Mouse (Mus musculus): Measurements from ENCODE around the gene Dpysl5. TPM values are rescaled to one million over a fixed set of nuclear protein-coding genes. Genes with fewer than 3 reads are reported as not detected.
"Not testable (repeated sequence)": the region's sequence is repeated elsewhere in the genome, so short reads cannot be mapped to it uniquely, and the experiment has no call there.

Gene Dpysl5
- total RNA-seq (2021): under 1 TPM; 0.69 to 0.79 TPM

DNA sequence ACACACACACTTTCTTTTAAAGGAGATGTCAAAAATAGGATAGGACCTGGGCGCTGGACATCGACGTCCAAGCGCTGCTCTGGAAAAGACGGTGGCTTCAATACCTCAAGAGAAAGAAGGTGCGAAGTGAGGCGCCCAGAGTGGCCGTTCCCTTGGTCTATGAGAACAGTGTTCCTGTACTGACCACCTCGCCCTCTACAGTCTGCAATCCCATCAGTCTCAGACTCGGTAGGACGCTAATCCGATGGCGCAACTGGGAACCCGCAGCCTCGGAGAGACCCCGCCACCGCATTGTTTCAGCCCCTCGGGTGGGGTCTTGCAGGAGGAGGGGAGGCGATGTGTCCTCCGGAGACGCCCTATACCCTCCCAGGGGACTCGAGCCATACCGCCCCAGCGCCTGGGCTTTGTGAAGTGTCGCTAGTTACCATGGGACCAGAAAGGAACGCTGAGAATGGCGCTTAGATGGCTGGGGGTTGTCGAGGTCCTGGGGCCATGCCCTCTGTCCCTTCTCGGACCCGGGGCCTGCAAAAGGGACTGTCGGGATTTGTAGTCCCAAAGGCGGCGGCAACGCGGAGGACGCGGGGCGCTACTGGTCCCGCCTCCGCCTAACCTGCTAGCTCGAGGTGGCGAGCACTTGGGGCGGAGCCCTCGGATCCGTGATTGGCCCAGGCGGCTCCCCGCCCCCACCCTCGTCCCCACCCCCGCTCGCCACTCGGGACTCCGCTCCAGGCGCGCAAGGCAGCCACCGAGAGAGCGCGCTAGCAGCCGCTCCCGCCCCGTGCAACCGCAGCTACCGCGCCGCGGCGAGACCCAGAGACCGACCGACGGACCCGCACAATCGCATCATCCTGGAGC is at the start of gene Dpysl5:
Dpysl5 (plus strand) TSS at position 418 of the 855 bp plus-strand sequence.
- peak; percentile 63 to 70 for DNase-seq
- intact Hi-C loops (cut with DNase I): no loop called here

DNA sequence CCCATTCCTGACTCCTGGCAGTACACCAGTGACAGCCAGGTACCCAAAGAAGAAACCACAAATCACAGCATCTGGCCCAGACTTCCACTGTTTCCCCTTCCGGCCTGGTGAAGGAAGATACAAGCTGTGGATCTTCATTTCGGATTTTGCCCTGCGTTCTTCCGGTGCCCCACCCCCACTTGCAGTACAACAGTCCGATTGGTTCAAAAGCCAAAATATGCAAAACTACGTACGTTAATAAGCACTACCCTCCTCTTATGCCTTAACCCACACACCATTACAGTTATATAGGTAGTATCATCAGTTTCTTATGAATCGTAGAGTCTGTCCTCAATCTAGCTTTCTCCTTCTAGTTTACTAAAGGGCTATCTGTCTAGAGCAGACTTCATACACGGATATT is 46.0 kb upstream of the Dpysl5 start:
- intact Hi-C loops (cut with DNase I): loop anchor here (2.0 kb wide), 1 partner anchor 15 kb away; no protein-coding TSS in a partner anchor
- DNase-seq: no peak

DNA sequence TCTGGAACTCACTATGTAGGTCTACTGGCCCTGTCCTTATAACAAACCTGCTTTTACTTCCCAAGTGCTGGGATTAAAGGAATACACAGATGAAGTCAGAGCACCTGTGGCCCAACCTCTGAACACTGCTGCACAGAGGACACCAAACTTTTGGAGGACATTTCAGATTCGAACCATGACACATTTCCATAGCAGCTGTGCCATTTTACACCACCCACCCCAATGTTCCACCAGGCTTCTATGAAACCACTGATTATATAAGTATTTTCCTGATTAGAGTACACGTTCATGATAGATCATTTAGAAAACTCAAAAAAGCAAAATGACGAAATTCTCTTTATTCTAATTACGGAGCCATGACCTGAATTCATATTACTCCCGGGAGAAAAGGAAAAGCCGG is 45.4 kb upstream of the Dpysl5 start:
- intact Hi-C loops (cut with DNase I): loop anchor here (2.0 kb wide), 1 partner anchor 15 kb away; no protein-coding TSS in a partner anchor
- DNase-seq: no peak

DNA sequence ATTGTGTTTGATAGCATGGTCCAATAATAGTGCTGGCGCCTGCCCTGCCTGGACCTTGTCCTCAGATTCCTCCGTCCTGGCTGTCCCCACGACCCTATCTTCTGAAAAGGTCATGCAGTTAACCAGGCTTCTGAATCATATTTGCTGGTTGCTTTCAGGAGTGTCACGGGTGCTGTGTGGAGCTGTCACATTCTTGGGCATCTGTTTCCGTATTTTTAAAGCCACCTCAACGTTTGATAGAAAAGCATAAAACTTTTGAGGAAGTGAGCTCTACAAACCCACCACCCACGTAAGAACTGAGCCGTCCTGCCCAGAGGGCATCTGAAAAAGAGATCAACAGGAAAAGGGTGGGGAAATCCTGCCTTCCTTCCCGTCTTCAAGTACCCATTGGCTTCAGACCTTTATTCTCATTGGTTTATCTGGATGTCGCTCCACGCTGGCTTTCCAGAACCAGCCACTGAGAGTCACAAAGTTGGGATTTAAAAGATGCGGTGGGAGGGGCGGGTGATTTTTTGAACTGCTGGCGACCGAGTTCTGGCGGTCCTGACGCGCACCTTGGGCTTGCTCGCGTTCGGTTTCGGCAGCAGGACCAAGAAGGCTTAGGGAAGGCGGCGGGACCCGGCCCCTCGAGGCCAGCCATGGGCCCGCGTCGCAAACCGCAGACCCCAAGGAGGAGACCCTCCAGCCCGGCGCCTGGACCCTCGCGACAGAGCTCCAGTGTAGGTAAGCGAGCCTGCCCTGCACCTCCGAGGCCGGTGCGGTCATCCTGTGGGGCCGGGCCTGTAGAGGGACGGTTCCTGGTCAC is 44.8 kb upstream of the Dpysl5 start, which contains the start of gene Cenpa:
Cenpa (plus strand) TSS at position 387 of the 805 bp plus-strand sequence.
- peak; percentile 84 to 85 for DNase-seq
- intact Hi-C loops (cut with DNase I): no loop called here

DNA sequence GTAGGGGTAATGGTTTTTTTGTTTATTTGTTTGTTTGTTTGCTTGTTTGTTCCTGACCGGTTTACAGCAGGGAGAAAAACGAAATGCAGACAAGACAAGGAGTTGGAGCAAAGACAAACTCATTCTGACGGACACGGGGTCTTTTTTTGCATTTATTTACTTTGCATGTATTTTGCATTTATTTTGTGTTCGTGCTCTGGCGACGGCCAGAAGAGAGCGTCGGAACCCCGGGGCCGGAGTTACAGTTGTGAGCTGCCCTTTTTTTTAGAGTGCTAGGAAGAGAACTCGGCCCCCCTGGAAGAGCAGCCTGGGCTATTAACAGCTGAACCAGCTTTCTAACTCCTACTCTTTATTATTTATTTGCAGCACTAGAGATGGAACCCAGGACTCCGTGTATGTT is 44.1 kb upstream of the Dpysl5 start:
- DNase-seq: no peak
- intact Hi-C loops (cut with DNase I): no loop called here

DNA sequence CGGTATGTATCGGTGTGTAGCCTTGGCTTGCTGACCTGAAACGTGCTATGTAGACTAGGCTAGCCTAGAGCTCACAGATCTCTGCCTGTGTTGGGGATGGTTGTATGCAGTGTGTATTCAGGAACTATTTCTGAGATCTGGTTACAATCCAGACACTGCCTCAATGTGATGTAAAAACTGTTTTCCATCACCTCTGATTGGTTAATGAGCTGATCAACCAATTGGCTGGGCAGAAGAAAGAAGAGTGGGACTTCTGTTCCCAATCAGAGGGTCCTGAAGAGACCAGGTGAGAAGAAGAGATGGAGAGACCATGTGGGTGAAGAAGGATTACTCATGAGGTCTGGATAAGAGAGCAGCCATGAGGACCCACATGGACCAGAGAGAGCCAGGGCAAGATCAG is 43.7 kb upstream of the Dpysl5 start:
- DNase-seq: no peak
- intact Hi-C loops (cut with DNase I): no loop called here

DNA sequence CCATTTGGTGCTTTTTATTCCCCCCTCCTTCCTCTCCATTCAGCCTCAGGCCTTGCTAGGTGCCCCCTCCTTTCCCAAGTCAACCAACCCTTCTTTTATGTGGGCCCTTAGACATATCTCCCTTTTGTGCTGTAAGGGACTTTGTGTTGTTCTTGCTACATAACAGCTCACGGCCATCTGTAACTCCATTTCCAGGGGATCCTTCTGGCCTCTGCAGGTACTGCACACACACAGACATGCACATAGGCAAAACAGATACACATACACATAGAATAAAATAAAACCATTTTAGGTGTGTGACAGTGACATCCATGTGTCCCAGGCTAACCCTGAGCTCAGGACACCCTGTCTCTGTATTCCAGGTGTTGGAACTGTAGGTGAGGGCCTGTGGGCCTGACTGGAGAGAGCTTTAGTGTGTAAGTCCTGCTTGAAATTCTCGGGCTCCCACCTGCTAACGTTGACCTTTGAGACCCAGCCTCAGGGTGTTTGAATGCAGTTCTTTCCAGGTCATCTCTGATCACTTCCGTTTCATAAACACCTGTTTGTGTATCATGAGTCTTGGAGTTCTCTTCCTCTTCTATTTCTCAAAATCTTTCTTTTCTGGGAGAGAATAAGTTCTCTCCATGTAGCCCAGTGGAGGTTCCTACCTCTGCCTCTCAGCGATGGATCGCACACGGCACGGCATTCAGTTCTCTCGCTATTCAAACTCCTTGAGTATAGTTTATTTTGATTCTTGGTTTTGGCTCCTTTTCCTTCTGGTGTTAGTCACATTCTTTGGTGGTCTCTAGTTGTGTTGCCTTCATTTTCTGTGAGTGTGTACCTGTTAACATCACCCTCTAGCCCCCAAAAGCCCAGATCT is 42.5 kb upstream of the Dpysl5 start:
- intact Hi-C loops (cut with DNase I): no loop called here
- DNase-seq: no peak

DNA sequence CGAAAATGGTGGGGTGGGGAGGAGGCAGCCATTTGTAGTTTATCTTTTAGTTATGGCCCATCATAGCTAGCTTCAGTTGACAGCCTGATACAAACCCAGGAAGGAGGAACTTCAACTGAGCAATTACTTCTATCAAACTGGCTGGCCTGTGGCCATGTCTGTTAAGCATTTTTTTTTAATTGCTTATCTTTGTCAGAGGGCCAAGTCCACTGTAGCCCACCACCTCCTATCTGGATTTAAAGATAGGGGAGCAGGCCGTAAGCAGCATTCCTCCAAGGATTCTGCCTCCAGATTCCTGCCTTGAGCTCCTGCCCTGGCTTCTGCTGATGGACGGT is 41.9 kb upstream of the Dpysl5 start:
- intact Hi-C loops (cut with DNase I): no loop called here
- no peak for DNase-seq

DNA sequence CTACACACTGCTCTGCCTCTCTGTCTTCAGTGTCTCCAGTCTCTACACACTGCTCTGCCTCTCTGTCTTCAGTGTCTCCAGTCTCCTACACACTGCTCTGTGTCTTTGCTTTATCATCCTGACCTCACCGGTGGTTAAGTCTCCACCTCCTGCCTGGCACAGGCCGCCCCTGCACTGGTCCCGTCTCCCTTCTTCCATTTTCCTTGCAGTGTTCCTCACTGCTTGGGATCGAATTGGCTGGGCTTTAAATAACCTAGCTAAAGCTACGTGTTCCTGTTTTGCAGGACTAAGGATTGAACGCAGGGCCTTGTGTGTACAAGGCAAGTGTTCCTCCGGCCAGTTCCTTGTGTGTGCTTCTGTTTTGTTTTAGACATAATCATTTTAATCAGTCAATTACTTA is 41.3 kb upstream of the Dpysl5 start:
- intact Hi-C loops (cut with DNase I): no loop called here
- no peak for DNase-seq

DNA sequence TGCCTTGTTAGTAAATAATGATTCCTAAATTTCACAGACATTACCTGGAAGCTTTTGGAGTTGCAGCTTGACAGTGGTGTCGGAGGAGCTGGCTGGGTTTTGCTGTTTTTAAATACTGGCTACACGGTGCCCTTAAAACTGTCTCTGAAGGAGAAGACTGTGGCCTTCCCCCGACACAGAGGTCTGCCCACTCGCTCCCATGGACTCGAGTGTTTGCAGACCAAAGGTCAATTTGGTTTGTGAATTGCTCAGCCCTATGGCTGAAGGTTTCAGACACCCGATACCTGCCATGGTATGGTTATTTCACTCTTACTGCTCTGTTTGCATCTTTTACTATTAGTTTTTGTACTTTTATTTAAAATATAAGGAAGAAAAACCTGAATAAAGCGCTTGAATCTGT is 37.4 kb upstream of the Dpysl5 start:
- no peak for DNase-seq
- intact Hi-C loops (cut with DNase I): no loop called here

DNA sequence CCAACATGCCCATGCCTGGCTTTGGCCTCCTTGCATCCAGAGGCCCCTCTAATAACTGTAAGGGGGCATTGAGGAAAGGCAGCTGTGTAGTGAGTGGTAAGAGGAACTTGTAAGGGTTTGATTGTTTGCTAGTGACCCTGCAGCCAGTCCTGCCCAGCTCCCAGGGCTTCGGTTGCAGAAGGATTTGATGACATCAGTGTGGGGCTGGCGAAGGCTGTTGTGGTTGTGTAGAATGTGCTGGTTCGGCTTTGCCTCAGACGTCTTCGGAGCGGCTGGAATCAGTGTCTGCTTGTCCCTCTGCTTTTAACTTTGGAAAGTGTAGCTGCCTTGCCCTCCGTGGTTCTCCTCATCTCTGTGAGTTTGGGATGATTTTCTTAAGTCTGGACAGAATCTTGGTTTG is 34.6 kb upstream of the Dpysl5 start:
- intact Hi-C loops (cut with DNase I): no loop called here
- no peak for DNase-seq

DNA sequence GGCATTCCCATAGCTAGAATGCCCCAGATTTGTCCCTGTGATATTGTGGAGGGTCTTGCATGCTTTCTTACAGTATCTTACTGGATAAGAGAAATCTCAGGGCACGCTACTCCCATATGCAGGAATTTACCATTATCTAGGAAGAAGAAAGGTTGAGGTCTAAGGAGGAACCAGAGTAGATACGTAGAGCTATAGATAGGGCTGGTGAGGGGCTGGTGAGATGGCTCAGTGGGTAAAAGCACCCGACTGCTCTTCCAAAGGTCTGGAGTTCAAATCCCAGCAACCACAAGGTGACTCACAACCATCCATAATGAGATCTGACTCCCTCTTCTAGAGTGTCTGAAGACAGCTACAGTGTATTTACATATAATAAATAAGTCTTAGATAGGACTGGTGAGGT is 33.3 kb upstream of the Dpysl5 start:
- DNase-seq; intact Hi-C loops (cut with DNase I): not testable (repeated sequence)

DNA sequence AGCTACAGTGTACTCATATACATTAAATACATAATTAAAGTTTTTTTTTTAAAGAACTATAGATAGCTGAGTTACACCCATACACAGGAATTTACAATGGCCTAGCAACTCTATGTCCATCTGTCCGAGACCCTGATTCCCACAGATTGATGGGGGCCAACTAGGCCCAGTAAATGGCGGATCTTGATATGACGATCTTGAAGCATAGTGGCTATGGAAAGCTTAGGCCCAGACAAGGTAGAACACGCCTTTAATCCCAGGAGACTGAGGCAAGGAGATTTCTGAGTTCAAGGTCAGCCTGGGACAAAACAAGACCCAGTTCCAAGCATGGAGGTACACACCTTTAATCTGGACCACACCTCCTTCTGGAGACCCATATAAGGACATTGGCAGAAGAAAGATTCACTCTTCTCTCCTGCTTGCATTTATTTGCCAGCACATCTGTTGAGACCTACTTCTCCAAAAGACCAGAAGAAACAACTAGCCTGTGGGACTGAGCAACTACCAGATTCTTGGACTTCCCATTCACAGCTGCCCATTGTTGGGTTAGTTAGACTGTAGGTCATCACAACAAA is 32.6 kb upstream of the Dpysl5 start:
- intact Hi-C loops (cut with DNase I): no loop called here
- no peak for DNase-seq

DNA sequence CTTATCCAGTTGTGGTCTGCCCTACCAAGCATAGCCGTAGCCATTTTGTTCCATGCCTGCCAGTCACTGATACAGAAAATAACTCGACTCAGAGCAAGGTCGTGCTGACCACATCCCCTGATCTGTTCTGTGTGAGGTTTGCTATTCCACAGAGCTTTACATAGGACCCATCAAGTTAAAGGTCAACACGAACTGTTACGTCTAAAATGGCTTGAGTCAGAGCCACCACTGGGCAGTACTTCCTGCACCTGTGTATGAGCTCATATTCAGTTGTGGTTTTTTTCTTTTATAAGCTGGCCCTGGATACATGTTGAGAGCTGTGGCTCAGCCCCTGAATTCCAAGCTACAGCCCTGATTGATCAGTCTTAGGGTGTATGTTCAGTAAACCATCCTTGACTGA is 31.8 kb upstream of the Dpysl5 start:
- DNase-seq: no peak
- intact Hi-C loops (cut with DNase I): no loop called here

DNA sequence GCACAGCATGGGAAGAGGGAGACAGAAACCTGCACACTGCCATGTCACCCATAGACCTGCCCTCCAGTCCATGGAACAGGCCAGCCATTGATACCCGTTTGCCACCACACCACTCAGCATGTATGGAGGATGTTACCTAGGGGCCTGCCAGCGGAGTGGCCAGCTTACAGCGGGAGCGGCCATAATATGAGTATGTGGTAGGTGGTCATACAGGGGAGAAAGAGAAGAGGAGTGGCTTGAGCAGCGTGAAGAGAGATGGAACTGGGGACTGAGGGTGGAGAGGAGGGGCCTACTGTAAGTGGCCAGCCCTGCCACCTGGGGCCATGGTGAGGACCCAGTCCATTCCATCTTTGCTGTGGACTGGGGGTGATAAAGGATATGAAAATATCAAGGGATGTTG is 29.4 kb upstream of the Dpysl5 start:
- DNase-seq: no peak
- intact Hi-C loops (cut with DNase I): no loop called here

DNA sequence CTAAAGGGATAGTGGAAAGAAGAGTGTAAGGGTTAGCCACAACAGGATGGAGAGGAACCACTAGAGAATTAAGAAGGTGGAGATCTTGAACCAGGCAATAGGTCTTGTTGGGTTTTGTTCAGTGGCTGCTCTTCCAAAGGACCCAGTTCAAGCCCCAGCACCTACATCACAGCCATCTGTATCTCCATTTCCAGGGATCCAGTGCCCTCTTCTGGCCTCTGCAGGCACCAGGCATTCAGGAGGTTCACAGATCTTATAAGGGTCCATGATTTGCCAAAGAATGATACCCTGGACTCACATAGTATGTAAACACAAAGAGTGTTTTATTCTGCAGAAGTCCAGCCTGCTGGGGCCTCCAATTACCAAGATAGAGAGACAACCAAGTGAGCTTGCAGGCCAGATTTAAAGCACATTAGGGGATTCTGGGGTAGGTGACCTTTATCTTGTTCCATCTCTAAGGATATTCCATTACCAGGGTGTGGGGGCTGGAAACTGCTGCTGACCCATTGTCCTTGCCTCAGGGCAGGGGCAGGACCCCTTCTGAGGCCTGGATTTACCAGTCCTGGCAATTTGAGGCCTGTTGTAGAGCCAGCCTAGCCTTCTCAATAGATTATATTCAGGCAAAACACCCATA is 28.3 kb upstream of the Dpysl5 start:
- intact Hi-C loops (cut with DNase I): loop anchor here (1.0 kb wide), 1 partner anchor 167 kb away; no protein-coding TSS in a partner anchor
- no peak for DNase-seq

DNA sequence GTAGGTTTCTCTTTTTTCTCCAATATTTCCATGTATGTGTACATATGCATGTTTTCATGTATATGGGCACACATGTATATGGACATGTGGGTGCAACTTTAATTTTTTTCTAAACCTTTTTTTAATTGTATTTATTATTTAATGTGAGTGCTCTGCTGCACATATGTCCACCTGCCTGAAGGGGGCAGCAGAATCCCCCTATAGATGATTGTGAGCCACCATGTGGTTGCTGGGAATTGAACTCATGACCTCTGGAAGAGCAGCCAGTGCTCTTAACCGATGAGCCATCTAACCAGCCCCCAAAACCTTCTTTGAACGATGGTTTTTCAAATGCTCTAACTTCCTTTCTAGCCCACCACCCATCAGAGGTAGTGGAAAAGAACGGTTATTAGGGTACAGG is 27.4 kb upstream of the Dpysl5 start:
- intact Hi-C loops (cut with DNase I): loop anchor here (1.0 kb wide), 1 partner anchor 168 kb away; no protein-coding TSS in a partner anchor
- no peak for DNase-seq

DNA sequence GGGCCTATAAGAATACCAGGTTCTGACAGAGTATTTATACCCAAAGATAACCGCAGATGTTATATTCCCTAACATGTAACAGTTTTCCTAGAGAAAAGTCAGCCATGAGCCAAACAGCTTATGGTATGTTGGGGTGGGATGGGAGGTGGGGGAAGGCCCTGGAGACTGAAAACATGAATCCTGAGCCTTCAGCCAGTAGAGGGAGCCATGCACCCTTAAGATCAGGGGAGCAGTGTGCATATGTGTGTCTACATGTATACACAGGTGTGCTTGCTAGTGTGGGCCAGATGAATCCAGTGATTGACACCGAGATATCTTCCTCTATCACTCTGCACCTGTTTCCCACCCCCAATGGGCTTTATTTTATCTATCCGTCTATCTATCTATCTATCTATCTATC is 24.6 kb upstream of the Dpysl5 start:
- no peak for DNase-seq

DNA sequence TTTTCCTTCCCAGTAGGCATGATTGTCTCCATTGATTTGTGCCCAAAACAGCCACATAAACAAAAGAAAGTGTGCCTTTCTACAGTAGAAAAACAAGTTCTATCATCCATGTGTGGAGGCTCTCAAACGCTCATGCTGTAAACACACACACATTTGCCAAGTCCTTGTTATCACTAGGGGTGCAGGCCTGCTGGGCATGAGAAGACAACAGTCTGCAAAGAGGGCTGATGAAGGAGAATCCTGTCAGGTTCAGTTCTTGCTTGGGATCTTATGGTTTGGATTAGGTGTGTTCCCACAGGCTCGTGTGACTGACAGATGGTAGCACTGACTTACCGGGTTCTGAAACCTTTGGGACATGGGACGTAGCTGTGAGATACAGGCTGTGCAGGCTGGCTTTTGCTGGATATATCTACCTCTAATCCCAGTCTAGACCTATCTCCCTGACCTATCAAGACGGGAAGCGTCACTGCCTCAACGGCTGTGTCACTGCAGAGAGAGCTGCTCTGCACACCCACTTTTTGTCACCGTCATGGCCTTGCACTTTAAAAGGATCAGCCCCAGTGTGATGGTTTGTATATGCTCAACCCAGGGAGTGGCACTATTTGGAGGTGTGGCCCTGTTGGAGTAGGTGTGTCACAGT is 10.9 kb upstream of the Dpysl5 start:
- DNase-seq: no peak
- intact Hi-C loops (cut with DNase I): no loop called here

More for the DNA sequence above, 24.6 kb upstream of the Dpysl5 start:
- intact Hi-C loops (cut with DNase I): no loop called here

Measured in heart, postnatal 36 days (tissue).